Mouse (Mus musculus): ENCODE measurements around the gene Als2.

The Als2 gene

GRCm38 (mm10) chr1:59166232-59166905 is 70.7 kb downstream of the Als2 start:
- DNase-seq (ENCODE audit: low spot score), result no peak

GRCm38 (mm10) chr1:59163918-59164317 is 73.1 kb downstream of the Als2 start:
- no peak for DNase-seq (ENCODE audit: low spot score)

GRCm38 (mm10) chr1:59163030-59163461 is 74.0 kb downstream of the Als2 start, which contains the start of gene Mpp4:
TSS of gene Mpp4 (minus strand) at chr1:59163389.
- no peak for DNase-seq (ENCODE audit: low spot score)

GRCm38 (mm10) chr1:59162309-59163024 is 74.6 kb downstream of the Als2 start:
- no peak for DNase-seq (ENCODE audit: low spot score)

GRCm38 (mm10) chr1:59161396-59161795 is 75.6 kb downstream of the Als2 start:
- no peak for DNase-seq (ENCODE audit: low spot score)

- DNase-seq (ENCODE audit: low spot score), result no peak
Observed at GRCm38 (mm10) chr1:59160871-59161270, 76.2 kb downstream of the Als2 start.

GRCm38 (mm10) chr1:59159136-59159535 is 77.9 kb downstream of the Als2 start:
- no peak for DNase-seq (ENCODE audit: low spot score)

- DNase-seq (ENCODE audit: low spot score), result no peak
Observed at GRCm38 (mm10) chr1:59158498-59158897, 78.5 kb downstream of the Als2 start.

GRCm38 (mm10) chr1:59157846-59158245 is 79.2 kb downstream of the Als2 start:
- DNase-seq (ENCODE audit: low spot score), result no peak

- no peak for DNase-seq (ENCODE audit: low spot score)
Observed at GRCm38 (mm10) chr1:59152346-59152745, 84.7 kb downstream of the Als2 start.

- DNase-seq (ENCODE audit: low spot score), result no peak
Observed at GRCm38 (mm10) chr1:59150542-59150941, 86.5 kb downstream of the Als2 start.

GRCm38 (mm10) chr1:59144543-59144942 is 92.5 kb downstream of the Als2 start:
- DNase-seq (ENCODE audit: low spot score), result peak; percentile 44

- peak; percentile 74 for DNase-seq (ENCODE audit: low spot score)
Observed at GRCm38 (mm10) chr1:59142809-59143208, 94.2 kb downstream of the Als2 start.

- DNase-seq (ENCODE audit: low spot score), result peak; percentile 77
Observed at GRCm38 (mm10) chr1:59134419-59134818, 102.6 kb downstream of the Als2 start.

GRCm38 (mm10) chr1:59128879-59129278 is 108.2 kb downstream of the Als2 start:
- no peak for DNase-seq (ENCODE audit: low spot score)

GRCm38 (mm10) chr1:59125558-59125957 is 111.5 kb downstream of the Als2 start:
- no peak for DNase-seq (ENCODE audit: low spot score)

- DNase-seq (ENCODE audit: low spot score), result peak; percentile 91
Observed at GRCm38 (mm10) chr1:59119720-59120457, 117.1 kb downstream of the Als2 start, which contains the start of gene Tmem237. TSS of gene Tmem237 (minus strand) at chr1:59120408.

All from lung, postnatal 25 days (tissue).